Mouse (Mus musculus): Measurements from ENCODE around the gene Jak1. TPM values are rescaled to one million over a fixed set of nuclear protein-coding genes. Genes with fewer than 3 reads are reported as not detected.

The Jak1 gene
- polyA plus RNA-seq, 1 experiment = 109 TPM

GRCm38 (mm10) chr4:101292736-101293541, 27.9 kb upstream of the Jak1 start:
- peaks cover 11% of the 10 kb centered on the region for H3K4me1 ChIP-seq (replicated peaks; ENCODE audit: control insufficient read depth, insufficient read depth, low read length)
- peak overlapping the region; percentile 23 for H3K27ac ChIP-seq (ENCODE audit: control insufficient read depth, insufficient read depth, low read length)
- DNase-seq = peak; percentile 60
- TF ChIP-seq POLR2A (IDR thresholded peaks at IDR 0.05; ENCODE audit: control insufficient read depth, extremely low read depth, insufficient read depth, low read length, poor library complexity) (no peak), CTCF (IDR thresholded peaks at IDR 0.05; ENCODE audit: borderline replicate concordance, control insufficient read depth, extremely low read depth, insufficient read depth, low read length, poor library complexity) (no peak)
- 1% methylated on average over 49 of the region's 49 CpGs for WGBS
- no peaks in the 10 kb centered on the region for H3K36me3 ChIP-seq (ENCODE audit: control insufficient read depth, insufficient read depth, low read length)
- H3K27me3 ChIP-seq (ENCODE audit: control insufficient read depth, insufficient read depth, low read length) = no peaks in the 10 kb centered on the region
- peak overlapping the region; percentile 47 for H3K4me3 ChIP-seq (ENCODE audit: control insufficient read depth, insufficient read depth, low read length)

- TF ChIP-seq CTCF (IDR thresholded peaks at IDR 0.05; ENCODE audit: borderline replicate concordance, control insufficient read depth, extremely low read depth, insufficient read depth, low read length, poor library complexity) (peak; percentile 50; the same call in 1 of the 2 replicates), POLR2A (IDR thresholded peaks at IDR 0.05; ENCODE audit: control insufficient read depth, extremely low read depth, insufficient read depth, low read length, poor library complexity) (peak; percentile 71; the same call in 1 of the 2 replicates)
- Histone ChIP-seq H3K4me3 (ENCODE audit: control insufficient read depth, insufficient read depth, low read length) (peak overlapping the region; percentile 47), H3K36me3 (ENCODE audit: control insufficient read depth, insufficient read depth, low read length) (no peaks in the 10 kb centered on the region), H3K27me3 (ENCODE audit: control insufficient read depth, insufficient read depth, low read length) (no peaks in the 10 kb centered on the region), H3K27ac (ENCODE audit: control insufficient read depth, insufficient read depth, low read length) (peak overlapping the region; percentile 23), H3K4me1 (replicated peaks; ENCODE audit: control insufficient read depth, insufficient read depth, low read length) (peaks cover 11% of the 10 kb centered on the region)
- DNase-seq = peak; percentile 85
- WGBS = 2% methylated on average over 41 of the region's 41 CpGs
Measured at GRCm38 (mm10) chr4:101292028-101292735, 27.1 kb upstream of the Jak1 start.

- Histone ChIP-seq H3K27ac (ENCODE audit: control insufficient read depth, insufficient read depth, low read length) (no peak overlapping the region), H3K4me3 (ENCODE audit: control insufficient read depth, insufficient read depth, low read length) (no peak overlapping the region), H3K36me3 (ENCODE audit: control insufficient read depth, insufficient read depth, low read length) (no peaks in the 10 kb centered on the region), H3K4me1 (replicated peaks; ENCODE audit: control insufficient read depth, insufficient read depth, low read length) (peaks cover 12% of the 10 kb centered on the region), H3K27me3 (ENCODE audit: control insufficient read depth, insufficient read depth, low read length) (no peaks in the 10 kb centered on the region)
- 98% methylated on average over 11 of the region's 11 CpGs for WGBS
- no peak for TF ChIP-seq POLR2A (IDR thresholded peaks at IDR 0.05; ENCODE audit: control insufficient read depth, extremely low read depth, insufficient read depth, low read length, poor library complexity)
- TF ChIP-seq CTCF (IDR thresholded peaks at IDR 0.05; ENCODE audit: borderline replicate concordance, control insufficient read depth, extremely low read depth, insufficient read depth, low read length, poor library complexity) = no peak
- no peak for DNase-seq
Measured at GRCm38 (mm10) chr4:101288292-101288691, 23.2 kb upstream of the Jak1 start.

GRCm38 (mm10) chr4:101286562-101286961, 21.5 kb upstream of the Jak1 start:
- Histone ChIP-seq H3K4me1 (replicated peaks; ENCODE audit: control insufficient read depth, insufficient read depth, low read length) (peaks cover 2% of the 10 kb centered on the region; the same call in 1 of the 2 replicates), H3K36me3 (ENCODE audit: control insufficient read depth, insufficient read depth, low read length) (no peaks in the 10 kb centered on the region), H3K27ac (ENCODE audit: control insufficient read depth, insufficient read depth, low read length) (no peak overlapping the region), H3K4me3 (ENCODE audit: control insufficient read depth, insufficient read depth, low read length) (no peak overlapping the region), H3K27me3 (ENCODE audit: control insufficient read depth, insufficient read depth, low read length) (no peaks in the 10 kb centered on the region)
- no peak for DNase-seq
- TF ChIP-seq CTCF (IDR thresholded peaks at IDR 0.05; ENCODE audit: borderline replicate concordance, control insufficient read depth, extremely low read depth, insufficient read depth, low read length, poor library complexity) (no peak), POLR2A (IDR thresholded peaks at IDR 0.05; ENCODE audit: control insufficient read depth, extremely low read depth, insufficient read depth, low read length, poor library complexity) (no peak)
- WGBS = 93% methylated on average over 6 of the region's 6 CpGs

GRCm38 (mm10) chr4:101285906-101286432, 20.9 kb upstream of the Jak1 start:
- WGBS = 55% methylated on average over 2 of the region's 2 CpGs
- DNase-seq = no peak
- TF ChIP-seq POLR2A (IDR thresholded peaks at IDR 0.05; ENCODE audit: control insufficient read depth, extremely low read depth, insufficient read depth, low read length, poor library complexity) = no peak
- no peak for TF ChIP-seq CTCF (IDR thresholded peaks at IDR 0.05; ENCODE audit: borderline replicate concordance, control insufficient read depth, extremely low read depth, insufficient read depth, low read length, poor library complexity)
- H3K27ac ChIP-seq (ENCODE audit: control insufficient read depth, insufficient read depth, low read length) = no peak overlapping the region
- H3K4me1 ChIP-seq (replicated peaks; ENCODE audit: control insufficient read depth, insufficient read depth, low read length) = peaks cover 2% of the 10 kb centered on the region; the same call in 1 of the 2 replicates
- no peaks in the 10 kb centered on the region for H3K36me3 ChIP-seq (ENCODE audit: control insufficient read depth, insufficient read depth, low read length)
- H3K4me3 ChIP-seq (ENCODE audit: control insufficient read depth, insufficient read depth, low read length) = no peak overlapping the region
- H3K27me3 ChIP-seq (ENCODE audit: control insufficient read depth, insufficient read depth, low read length) = no peaks in the 10 kb centered on the region

GRCm38 (mm10) chr4:101283938-101284337, 18.9 kb upstream of the Jak1 start:
- H3K36me3 ChIP-seq (ENCODE audit: control insufficient read depth, insufficient read depth, low read length) = no peaks in the 10 kb centered on the region
- peaks cover 2% of the 10 kb centered on the region; the same call in 1 of the 2 replicates for H3K4me1 ChIP-seq (replicated peaks; ENCODE audit: control insufficient read depth, insufficient read depth, low read length)
- no peak overlapping the region for H3K4me3 ChIP-seq (ENCODE audit: control insufficient read depth, insufficient read depth, low read length)
- H3K27ac ChIP-seq (ENCODE audit: control insufficient read depth, insufficient read depth, low read length) = no peak overlapping the region
- WGBS = 46% methylated on average over 4 of the region's 4 CpGs
- DNase-seq = no peak
- no peak for TF ChIP-seq POLR2A (IDR thresholded peaks at IDR 0.05; ENCODE audit: control insufficient read depth, extremely low read depth, insufficient read depth, low read length, poor library complexity)
- TF ChIP-seq CTCF (IDR thresholded peaks at IDR 0.05; ENCODE audit: borderline replicate concordance, control insufficient read depth, extremely low read depth, insufficient read depth, low read length, poor library complexity) = no peak
- no peaks in the 10 kb centered on the region for H3K27me3 ChIP-seq (ENCODE audit: control insufficient read depth, insufficient read depth, low read length)

Measured in thymus, adult 2 months (tissue).